Mouse (Mus musculus): ENCODE results near the gene Gm10271.

- TF ChIP-seq POLR2A (IDR thresholded peaks at IDR 0.05; ENCODE audit: borderline replicate concordance, control insufficient read depth, low read depth, low read length) (no peak; the same call in 1 of the 2 replicates), CTCF (IDR thresholded peaks at IDR 0.05; ENCODE audit: control insufficient read depth, insufficient read depth, low read length) (no peak)
These were observed 50.2 kb downstream of the Gm10271 start for GRCm38 (mm10) chr10:116922161-116922560.

Data from bone marrow, adult 2 months (tissue).